12 mouse cellular contexts compared by ENCODE assay signal in genomic region chr8:104059922-104060321, GRCm38 (mm10). TPM values are rescaled to one million over a fixed set of nuclear protein-coding genes. Genes with fewer than 3 reads are reported as not detected.
"Had no signal": no experiment of that assay in that cellular context is flagged by ENCODE, and none has a peak within 500 bp of the region (broad histone marks: within the 10 kb centered on the region; RNA-seq: fewer than 3 reads in every experiment).

No protein-coding gene starts in this region.

- H3K4me3 ChIP-seq: liver, embryonic 13.5 days had no signal

- H3K9me3 ChIP-seq: liver, embryonic 13.5 days had no signal

- H3K4me2 ChIP-seq: liver, embryonic 13.5 days had no signal

- H3K36me3 ChIP-seq: liver, embryonic 13.5 days had no signal

- H3K27me3 ChIP-seq: liver, embryonic 13.5 days had no signal

- H3K4me1 ChIP-seq: liver, embryonic 13.5 days had no signal

- H3K27ac ChIP-seq: kidney, postnatal 0 days; liver, embryonic 13.5 days had no signal

- DNase-seq: kidney, adult 18-20 months; kidney, adult 9 months; kidney, postnatal 36 days; liver, embryonic 13.5 days; lung, adult 2 months; lung, postnatal 14 days; lung, postnatal 4 days; thymus, adult 18-20 months; thymus, postnatal 36 days had no signal

- H3K9ac ChIP-seq: liver, embryonic 13.5 days had no signal

RNA-seq across cellular contexts. Expression of gene Cdh5, which starts 41.5 kb away (rescaled TPM):
- total RNA-seq: megakaryocyte progenitor cell, adult 5-6 weeks; megakaryocyte-erythroid progenitor cell, adult 5-6 weeks had no signal
